Mouse (Mus musculus): ENCODE results near the gene Dnajc13.

Gene Dnajc13

DNA sequence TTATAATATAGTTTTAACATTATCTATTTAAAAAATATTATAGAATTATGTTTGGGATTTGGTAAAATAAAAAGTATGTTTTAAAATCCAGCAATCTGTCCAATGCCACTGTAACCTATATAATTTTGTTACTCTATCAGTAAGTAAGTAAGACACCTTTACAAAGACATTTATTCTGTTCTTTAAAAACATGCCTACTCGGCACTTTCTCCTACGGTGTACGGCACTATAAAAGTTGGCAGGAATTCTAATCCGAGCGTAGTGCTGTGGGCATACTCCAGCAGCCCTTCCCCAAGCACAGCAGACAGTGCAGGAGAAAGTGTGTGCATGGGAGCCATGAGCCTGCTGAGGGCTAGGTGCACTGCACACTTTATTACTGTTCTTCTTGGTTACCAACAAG, 75.7 kb downstream of the Dnajc13 start:
- no peak for DNase-seq (ENCODE audit: extremely low spot score, low read depth, low spot score)

DNA sequence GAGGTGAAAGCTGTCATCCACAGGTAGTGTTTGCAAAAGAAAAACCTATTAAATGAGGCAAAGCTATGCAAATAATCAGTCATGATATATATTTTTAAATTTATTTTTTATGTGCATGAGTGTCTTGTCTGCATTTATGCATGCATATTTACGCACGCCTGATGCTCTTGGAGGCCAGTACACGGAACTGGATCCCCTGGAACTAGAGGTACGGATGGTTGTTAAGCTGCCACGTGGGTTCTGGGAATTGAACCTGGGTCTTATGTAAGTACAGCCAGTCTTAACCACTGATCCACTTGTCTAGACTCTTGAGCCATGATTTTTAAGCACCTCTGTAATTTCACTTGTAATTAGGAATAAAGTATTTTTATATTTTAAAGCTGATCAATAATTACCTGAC, 79.5 kb downstream of the Dnajc13 start:
- no peak for DNase-seq (ENCODE audit: extremely low spot score, low read depth, low spot score)

DNA sequence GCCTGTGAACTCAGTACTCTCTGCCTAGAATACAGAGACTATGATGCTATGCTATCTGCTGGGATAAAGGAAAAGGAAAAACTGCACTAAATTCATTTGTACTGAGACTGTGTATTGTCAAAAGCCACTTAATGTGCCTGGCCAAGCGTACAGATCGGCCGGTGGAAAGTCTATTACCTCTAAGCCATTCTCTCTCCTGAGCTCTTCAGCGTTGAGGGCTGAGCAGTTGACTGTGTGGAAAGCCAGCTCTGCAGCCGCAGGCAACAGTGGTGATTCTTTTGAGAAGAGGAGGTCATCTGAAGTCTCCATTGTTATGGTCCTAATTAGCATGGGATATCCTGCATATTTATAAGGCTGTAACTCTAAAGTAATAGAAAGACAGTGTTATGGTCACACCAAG, 80.4 kb downstream of the Dnajc13 start:
- DNase-seq (ENCODE audit: extremely low spot score, low read depth, low spot score), result no peak

DNA sequence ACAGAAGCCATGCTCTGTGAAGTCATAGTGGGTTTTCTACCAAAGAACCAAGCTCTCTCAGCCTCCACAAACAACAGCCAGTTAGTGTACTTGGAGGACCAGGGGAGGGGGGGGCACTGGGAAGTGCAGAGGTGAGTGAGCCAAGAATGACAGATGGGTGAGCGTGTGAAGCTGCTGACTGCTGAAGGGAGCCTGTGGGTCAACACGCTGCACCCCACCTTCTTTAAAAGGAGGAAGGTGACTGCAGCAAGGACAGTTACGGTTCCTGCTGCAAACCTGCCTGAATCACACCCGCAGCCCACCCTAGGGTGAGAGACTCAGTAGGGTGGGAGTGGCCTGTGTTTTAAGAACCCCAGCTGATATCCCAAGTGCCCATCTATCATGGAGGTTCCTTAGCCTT, 81.1 kb downstream of the Dnajc13 start:
- DNase-seq (ENCODE audit: extremely low spot score, low read depth, low spot score), result no peak

DNA sequence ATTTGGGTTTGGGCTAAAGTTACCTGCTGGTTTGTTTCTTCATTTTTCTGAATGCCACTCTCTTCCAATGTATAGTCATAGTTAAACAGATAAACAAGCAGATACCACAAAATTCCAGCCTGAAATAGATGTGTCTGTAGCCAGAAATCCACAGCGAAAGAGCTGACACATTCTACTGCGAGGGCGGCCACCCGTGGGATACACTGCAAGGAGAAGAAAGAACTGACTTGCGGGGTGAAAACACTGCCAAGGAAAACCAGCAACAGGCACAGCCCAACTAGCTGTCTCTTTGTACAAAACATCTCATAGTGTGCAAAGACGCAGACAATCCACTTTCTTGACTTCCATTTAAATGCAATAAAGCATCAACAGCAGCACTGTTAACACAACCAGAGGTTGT, 82.7 kb downstream of the Dnajc13 start:
- DNase-seq (ENCODE audit: extremely low spot score, low read depth, low spot score), result no peak

DNA sequence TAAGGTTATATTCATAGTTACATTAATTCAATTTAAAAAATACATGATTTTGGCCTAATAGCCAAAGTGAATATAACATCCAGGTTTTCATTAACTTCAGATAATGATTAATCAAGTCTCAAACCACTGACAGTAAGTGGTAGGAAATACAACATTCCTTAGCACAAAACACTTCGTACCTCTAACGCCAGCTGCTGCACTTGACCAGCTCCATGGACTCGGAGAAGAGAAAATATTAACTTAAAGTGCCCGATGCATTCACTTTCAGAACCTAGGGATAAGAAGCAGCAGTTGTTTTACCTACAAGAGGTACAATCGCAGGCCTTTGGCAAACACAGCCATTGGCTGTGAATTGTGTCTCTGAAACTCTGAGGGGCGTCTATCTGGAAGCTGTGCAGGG, 90.4 kb downstream of the Dnajc13 start:
- no peak for DNase-seq (ENCODE audit: extremely low spot score, low read depth, low spot score)

DNA sequence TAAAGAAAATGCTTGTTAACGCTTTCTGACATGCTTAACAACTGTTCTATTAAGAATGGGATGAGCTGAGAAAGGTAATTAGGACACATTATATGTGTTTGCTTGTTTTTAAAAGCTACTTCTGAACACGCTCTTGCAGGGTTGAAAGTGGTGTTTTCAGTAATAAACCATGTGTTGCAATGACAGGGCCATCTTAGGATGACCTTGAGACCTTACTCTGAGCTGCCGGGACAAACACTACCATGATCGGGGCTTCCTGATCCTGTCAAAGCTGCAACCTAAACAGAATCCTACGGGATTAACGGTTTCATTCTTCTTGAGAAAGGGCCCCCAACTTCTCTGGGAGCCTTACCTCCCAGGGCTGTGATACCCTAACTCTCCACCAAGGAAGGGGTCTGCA, 91.1 kb downstream of the Dnajc13 start:
- DNase-seq (ENCODE audit: extremely low spot score, low read depth, low spot score), result no peak

DNA sequence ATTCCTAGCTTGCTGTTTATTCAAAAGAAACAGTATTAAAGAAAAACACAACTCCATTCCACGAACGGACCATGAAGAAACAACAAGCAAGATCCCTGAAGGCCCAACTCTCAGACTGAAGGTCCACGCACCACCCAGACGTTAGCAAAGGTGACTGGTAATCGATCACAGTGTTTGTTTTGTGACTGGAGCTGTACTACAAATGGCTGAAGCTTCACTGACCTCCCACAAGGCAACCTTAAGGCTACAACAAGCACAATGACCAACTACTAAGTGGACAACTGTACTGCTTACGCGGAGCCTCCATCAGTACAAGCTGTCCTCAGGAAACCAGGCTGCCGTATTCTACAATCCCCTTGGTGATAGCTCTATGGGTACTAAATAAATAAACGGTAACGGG, 92.7 kb downstream of the Dnajc13 start:
- DNase-seq (ENCODE audit: extremely low spot score, low read depth, low spot score), result no peak

DNA sequence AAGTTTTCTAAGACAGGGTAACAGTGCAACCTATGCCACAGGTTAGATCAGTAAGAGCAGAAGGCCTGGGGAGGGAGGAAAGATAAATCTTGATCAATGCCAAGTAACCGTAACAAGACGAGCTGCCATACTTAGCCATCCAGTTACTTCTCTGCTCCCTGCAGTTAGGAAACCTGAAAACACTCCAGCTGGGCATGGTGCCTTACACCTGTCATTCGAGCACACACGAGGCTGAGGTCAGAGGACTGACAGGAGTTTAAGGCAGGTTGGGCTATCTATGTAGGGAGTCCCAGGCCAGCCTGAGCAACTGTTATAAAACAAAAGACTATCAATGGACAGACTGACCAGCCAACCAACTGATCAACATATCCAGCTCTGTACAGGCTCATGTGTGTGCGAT, 96.8 kb downstream of the Dnajc13 start:
- DNase-seq (ENCODE audit: extremely low spot score, low read depth, low spot score), result no peak

DNA sequence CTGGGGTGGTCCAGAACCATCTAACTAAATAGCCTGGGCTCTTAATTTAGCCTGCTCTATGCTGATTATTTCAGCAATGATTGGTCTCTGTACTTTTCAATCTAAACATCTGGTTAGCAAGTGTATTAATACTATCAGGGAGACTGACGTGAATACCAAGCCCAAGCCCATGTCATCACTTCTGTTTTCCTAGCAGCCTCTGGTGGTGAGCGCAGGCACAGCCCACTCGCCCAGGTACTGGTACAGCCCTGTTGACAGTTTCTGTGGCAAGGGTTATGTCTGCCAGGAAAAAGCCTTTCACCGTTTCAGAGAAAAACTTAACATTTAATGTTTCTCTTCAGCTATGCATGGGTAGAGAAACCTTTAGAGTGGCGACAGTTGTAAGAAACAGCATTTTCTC, 98.5 kb downstream of the Dnajc13 start:
- DNase-seq (ENCODE audit: extremely low spot score, low read depth, low spot score), result no peak

DNA sequence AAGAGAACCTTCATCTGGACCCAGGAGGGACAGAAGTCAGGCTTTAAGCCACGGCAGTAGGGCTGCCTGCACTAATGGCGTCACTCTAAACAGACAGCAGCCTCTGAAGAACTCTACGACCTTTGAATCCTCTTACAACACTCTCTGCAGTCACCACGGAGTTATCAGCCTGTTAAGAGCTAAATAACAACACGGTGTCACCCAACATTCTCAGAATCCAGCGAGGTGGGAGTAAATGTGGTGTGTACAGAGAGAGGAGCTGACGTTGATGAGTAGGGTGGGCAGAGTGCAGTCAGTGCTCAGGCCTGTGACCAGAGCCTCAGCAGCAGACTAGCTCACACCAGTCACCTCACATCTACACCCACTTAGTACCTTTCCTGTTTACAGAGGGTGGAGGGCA, 101.6 kb downstream of the Dnajc13 start:
- DNase-seq (ENCODE audit: extremely low spot score, low read depth, low spot score), result no peak

DNA sequence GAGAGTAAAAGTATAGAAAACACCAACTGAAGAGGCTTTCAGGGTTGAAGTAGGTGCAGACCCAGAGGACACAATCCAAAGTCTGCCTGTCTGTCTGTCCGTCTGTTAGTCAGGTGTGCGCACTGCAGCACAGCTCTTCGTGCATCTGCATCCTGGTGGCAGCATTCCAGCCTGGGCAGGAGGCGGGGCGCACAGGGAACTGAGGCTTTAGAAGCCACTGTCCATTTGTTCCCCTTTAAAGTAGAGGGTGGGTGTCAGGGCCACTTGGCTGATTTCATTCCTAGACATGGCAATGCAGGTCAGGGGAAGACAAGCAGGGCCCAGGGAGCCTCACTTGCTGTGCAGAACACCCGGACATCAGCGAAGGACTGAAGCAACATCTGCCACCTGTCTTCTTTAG, 105.4 kb downstream of the Dnajc13 start:
- no peak for DNase-seq (ENCODE audit: extremely low spot score, low read depth, low spot score)

DNA sequence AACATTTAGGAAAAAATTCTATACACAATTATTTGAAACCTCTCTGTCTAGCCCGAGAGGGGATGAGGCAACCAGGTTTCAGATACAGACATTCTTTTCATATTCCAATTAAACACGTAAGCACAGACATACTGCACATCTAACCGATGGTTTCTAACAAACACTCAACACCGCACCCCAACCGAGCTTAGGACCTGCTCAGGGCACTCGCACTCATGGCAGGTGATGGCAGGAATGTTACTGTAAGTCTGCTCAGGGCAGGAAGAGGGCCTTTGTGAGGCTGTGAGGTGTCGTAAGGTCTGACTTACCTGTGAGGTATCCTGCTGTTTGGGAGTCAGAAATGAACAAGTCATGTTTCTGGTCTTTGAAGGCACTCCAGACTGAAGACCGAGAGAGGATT, 106.2 kb downstream of the Dnajc13 start:
- no peak for DNase-seq (ENCODE audit: extremely low spot score, low read depth, low spot score)

DNA sequence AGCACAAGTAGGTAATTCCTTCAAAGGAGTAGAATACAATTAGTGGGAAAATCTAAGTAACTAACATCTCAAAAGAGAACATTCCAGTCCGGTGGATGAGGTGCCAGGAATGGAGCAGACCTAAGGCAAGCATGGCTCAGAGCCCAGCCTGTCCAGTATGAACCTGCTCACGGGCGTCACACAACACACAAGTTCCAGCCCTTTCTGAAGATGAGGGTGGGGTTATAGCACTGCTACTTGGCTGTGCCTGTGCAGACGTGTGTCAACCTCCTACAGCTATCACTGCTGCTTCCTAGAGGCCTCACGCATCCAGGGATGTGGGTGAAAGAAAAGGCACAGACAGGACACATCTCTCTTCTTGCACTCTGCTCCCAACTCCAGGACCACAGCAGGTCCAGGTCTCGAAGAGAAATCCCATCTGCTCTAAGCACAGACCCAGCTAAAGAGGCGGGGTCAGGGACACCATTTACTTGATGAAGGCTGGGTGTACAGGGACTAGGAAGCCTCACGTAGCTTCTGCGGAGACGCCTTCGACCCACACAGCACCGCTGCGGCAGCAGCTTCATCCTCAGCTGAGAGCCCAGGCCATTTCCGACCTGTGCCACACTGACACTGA, 107.5 kb downstream of the Dnajc13 start:
- no peak for DNase-seq (ENCODE audit: extremely low spot score, low read depth, low spot score)

DNA sequence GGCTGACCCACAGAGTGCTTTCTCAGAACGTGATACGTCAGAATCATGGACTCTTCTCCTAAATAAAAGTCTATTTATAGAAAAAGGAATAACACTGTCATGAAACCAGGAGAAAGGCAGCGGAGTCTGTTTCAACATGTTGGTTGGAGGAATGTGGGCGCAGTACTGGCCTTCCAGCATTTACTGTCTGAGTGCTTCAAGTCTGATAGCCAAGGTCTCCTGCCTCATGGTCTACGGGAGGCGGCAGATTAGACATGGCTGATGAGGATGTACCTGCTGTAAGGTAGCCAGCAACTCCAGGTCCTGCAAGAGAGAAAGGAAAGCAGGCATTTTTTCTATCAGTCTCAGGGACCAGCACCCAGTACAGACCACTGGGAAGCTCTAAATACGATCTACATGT, 110.6 kb downstream of the Dnajc13 start:
- DNase-seq (ENCODE audit: extremely low spot score, low read depth, low spot score), result no peak

DNA sequence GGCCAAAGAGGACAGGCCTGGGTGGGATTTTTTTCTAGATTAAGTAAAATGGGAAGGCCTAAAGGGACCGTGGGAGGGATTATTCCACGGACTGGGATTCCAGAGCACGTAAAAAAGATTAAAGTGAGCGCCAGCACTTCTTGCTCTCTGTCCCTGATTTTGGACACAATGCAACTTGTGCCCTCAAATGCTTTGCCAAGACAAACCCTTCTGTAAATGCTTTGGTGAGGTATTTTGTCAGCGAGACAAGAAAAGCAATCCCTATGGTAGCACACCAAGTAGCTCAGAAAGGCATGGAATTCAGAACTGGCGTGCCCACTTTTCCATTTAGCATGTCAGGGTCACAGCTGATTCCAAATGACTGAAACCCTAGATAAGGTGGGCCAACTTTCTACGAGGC, 113.8 kb downstream of the Dnajc13 start:
- no peak for DNase-seq (ENCODE audit: extremely low spot score, low read depth, low spot score)

DNA sequence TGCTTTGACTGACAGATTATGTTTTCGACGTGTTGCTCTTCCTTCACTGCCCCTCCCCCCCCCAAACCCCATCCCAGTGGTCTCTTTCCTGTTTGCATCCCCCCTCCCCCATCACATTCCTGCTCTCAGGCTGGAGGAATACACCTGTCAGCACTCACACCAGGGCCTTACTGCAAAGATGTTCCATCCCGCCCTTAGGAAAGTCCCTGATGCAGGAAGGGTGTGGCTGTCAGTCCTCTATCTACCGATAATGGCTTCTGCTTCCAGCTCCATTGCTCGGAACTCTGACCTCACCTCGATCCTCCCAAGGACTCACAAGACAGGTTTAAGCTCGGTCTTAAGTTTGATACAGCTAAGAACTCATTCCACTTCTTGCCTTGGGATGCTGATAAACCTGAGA, 116.0 kb downstream of the Dnajc13 start:
- no peak for DNase-seq (ENCODE audit: extremely low spot score, low read depth, low spot score)

DNA sequence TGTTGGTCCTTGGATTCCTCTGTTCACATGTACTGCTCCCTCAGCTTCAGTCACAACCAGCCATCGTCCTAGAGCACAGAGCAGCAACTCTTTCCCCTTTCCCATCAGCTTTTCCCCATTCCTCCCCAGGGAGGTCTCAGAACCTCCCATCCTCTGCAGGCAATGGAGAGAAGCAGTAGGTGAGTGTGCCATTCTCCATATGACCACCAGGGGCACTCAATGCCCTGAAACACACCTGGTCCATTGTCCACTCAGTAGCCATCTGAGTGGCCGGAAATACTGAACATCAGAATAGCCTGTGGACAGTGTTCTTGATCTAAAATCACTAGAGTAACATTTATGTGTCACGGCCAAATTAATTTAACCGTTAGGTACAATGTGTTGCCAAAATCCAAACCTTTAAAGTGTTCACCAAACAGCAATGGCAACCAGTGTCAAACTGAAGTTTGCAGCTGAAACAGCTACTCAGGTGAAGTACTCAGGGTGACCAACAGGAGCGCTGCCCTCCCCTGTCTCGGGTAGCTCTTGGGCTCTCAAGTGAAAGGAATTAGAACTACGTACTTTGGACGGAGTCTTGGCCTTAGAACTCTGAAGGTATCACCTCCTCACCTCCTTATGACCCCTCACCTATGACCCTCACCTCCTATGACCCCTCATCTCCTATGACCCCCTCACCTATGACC, 118.3 kb downstream of the Dnajc13 start:
- DNase-seq (ENCODE audit: extremely low spot score, low read depth, low spot score), result no peak

DNA sequence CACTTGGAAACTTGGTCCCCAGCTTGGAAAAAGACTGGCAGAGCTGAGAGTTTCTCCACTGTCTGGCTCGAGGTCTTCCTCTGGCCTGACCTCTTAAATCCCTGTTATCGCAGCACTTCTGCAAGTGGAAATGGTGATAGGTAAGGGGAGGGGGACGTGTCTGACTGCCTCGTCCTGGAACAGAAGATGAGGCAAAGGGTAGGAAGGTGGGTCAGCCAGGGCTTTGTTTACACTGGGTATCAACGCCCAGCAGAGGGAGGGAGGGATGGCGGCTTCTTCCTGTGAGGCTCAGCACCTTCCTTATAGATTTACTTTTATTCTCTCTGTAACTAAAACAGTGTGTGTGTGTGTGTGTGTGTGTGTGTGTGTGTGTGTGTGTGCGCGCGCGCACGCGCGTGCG, 119.9 kb downstream of the Dnajc13 start:
- no peak for DNase-seq (ENCODE audit: extremely low spot score, low read depth, low spot score)

DNA sequence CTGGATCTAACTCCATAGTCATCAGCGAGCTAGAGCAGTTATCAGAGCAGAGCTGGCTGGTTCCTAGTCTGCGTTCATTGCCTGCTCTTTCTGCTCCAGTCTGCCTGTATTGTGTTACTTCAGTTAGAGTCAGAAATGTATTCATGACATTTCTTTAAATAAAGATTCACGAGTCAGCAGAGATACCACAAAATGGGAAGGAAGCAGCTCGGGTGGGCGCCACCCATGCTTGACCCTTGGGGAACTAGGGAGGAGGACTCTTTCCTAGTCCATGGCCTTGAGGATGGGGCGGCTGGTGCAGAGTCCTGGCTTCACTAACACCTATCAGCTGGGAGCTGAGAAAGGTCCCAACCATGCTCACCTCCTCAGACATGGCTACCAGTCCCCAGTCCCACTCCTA, 122.4 kb downstream of the Dnajc13 start:
- no peak for DNase-seq (ENCODE audit: extremely low spot score, low read depth, low spot score)

DNA sequence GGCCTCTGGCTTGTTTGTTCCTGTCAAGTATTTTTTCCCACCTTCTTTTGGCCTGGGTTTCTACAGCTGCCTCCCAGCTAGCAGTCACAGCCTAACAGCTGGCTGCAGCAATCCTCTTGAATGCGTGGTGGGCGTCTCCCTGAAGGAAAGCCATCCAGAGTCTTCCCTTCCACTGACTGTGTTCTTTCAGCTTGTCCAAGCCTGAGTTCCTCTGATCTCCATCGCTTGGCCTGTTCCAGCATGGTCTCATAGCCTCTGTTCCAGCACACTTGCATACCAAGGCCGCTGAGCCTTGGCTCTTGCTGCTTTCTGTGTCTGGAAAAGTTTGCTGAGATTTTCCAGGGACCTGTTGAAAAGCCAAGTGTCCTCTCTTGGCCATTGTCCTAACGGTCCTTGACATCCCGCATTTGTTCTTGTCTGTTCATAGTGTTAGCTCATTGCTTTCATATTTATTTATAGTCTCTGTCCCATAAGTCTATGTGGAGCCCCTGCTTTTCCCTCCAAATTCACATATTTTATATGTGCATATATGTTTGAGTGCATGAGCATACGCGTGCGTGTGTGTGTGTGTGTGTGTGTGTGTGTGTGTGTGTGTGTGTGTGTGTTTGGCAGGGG, 132.5 kb downstream of the Dnajc13 start:
- DNase-seq (ENCODE audit: extremely low spot score, low read depth, low spot score), result no peak

DNA sequence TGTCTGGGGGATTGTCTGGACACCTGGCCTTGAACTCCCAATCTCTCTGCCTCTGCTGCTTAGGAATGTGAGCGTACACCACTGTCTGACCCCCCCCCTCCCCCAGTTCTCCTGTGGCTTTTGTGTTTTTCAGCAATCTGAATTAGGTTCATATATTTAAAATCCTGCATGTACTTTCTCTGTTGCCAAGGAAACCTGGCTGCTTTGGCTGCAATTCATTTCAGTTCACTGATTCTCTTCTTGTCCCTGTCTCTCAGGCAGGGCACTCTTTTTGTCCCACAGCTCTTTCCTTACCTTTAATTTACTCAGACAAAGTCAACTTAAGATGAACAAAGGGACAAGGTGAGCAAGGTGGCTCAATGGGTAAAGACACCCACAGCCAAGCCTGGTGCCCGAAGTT, 134.6 kb downstream of the Dnajc13 start:
- no peak for DNase-seq (ENCODE audit: extremely low spot score, low read depth, low spot score)

DNA sequence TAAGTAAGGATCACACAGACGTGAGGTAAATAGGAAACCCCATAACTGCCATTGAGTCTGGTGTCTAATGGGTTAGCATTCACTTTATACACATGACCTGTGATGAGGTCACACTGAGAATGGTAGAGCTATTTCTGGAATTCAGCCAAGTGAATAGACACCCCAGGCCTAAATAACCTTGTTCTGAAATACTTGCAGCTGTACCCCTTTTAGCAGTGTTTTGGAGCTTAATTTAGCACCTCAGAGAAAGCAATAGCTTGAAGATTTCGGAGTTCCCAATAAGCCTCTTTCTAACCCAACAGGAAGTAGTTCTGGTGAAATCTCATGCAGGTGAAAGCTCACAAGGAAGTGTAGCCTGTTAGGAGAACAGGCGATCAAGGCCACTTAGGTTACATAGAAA, 135.9 kb downstream of the Dnajc13 start, which contains the start of gene Ackr4:
Ackr4 (minus strand) TSS at position 101 of the 400 bp plus-strand sequence.
- no peak for DNase-seq (ENCODE audit: extremely low spot score, low read depth, low spot score)
